Mouse (Mus musculus): ENCODE measurements around the gene Cdk8.

Cdk8 gene

GRCm38 (mm10) chr5:146281241-146281818 lies 50.3 kb downstream of the Cdk8 start:
- DNase-seq (ENCODE audit: low read depth): no peak

- peak; percentile 19 for DNase-seq (ENCODE audit: low read depth)
Observed at GRCm38 (mm10) chr5:146281884-146282579, 51.0 kb downstream of the Cdk8 start.

GRCm38 (mm10) chr5:146283899-146284298 lies 52.9 kb downstream of the Cdk8 start:
- DNase-seq (ENCODE audit: low read depth): no peak

- no peak for DNase-seq (ENCODE audit: low read depth)
Observed at GRCm38 (mm10) chr5:146287416-146287815, 56.4 kb downstream of the Cdk8 start.

GRCm38 (mm10) chr5:146288048-146288501 lies 57.0 kb downstream of the Cdk8 start:
- DNase-seq (ENCODE audit: low read depth): no peak

- no peak for DNase-seq (ENCODE audit: low read depth)
Observed at GRCm38 (mm10) chr5:146289921-146290320, 58.9 kb downstream of the Cdk8 start.

- no peak for DNase-seq (ENCODE audit: low read depth)
Observed at GRCm38 (mm10) chr5:146290446-146290845, 59.4 kb downstream of the Cdk8 start.

GRCm38 (mm10) chr5:146291560-146291959 lies 60.5 kb downstream of the Cdk8 start:
- DNase-seq (ENCODE audit: low read depth): no peak

GRCm38 (mm10) chr5:146292896-146293680 lies 62.1 kb downstream of the Cdk8 start:
- no peak for DNase-seq (ENCODE audit: low read depth)

GRCm38 (mm10) chr5:146293919-146294700 lies 63.1 kb downstream of the Cdk8 start:
- DNase-seq (ENCODE audit: low read depth): no peak

GRCm38 (mm10) chr5:146294834-146295233 lies 63.8 kb downstream of the Cdk8 start:
- DNase-seq (ENCODE audit: low read depth): no peak

GRCm38 (mm10) chr5:146298807-146299519 lies 67.9 kb downstream of the Cdk8 start:
- DNase-seq (ENCODE audit: low read depth): peak; percentile 31

- peak; percentile 45 for DNase-seq (ENCODE audit: low read depth)
Observed at GRCm38 (mm10) chr5:146299520-146299870, 68.5 kb downstream of the Cdk8 start.

- peak; percentile 74 for DNase-seq (ENCODE audit: low read depth)
Observed at GRCm38 (mm10) chr5:146303470-146303869, 72.4 kb downstream of the Cdk8 start.

- DNase-seq (ENCODE audit: low read depth): no peak
Observed at GRCm38 (mm10) chr5:146307046-146307743, 76.2 kb downstream of the Cdk8 start.

GRCm38 (mm10) chr5:146307744-146308096 lies 76.7 kb downstream of the Cdk8 start:
- DNase-seq (ENCODE audit: low read depth): no peak

GRCm38 (mm10) chr5:146314538-146314937 lies 83.5 kb downstream of the Cdk8 start:
- DNase-seq (ENCODE audit: low read depth): no peak

GRCm38 (mm10) chr5:146315268-146315921 lies 84.4 kb downstream of the Cdk8 start:
- no peak for DNase-seq (ENCODE audit: low read depth)

GRCm38 (mm10) chr5:146316316-146316715 lies 85.3 kb downstream of the Cdk8 start:
- no peak for DNase-seq (ENCODE audit: low read depth)

GRCm38 (mm10) chr5:146318051-146318450 lies 87.0 kb downstream of the Cdk8 start:
- peak; percentile 18 for DNase-seq (ENCODE audit: low read depth)

All from NIH3T3 (cell line).